In the genomic region with DNA sequence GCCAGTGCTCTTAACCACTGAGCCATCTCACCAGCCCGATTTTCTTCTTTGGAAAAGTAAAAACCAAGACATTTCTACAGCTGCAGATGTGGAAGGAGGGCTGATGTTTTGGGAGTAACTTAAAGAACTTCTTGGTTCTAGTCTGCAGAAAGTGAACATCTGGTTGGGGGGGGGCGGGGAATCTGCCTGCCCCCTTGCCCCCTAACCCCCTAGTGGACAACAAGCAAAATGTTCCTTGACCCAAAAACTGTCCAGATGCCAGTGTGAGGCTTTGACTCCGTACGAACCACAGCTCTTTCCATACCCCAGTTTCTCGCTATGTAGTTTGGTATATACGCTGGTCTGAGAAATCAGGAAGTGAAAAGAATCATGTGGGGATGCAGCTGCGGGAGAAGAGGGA, we compare ENCODE assay signal across 14 mouse cellular contexts. TPM values are rescaled to one million over a fixed set of nuclear protein-coding genes. Genes with fewer than 3 reads are reported as not detected.
DNase-seq lines count a peak whose midpoint lies in the region; ATAC-seq and TF ChIP-seq lines count a peak whose summit lies in the region.
"Had no signal": no experiment of that assay in that cellular context is flagged by ENCODE, and none has a peak within 500 bp of the region (broad histone marks: within the 10 kb centered on the region; RNA-seq: fewer than 3 reads in every experiment).

No protein-coding gene starts in this region.

- H3K9ac ChIP-seq in intestine, postnatal 0 days (ENCODE audit: low read depth, low read length): no peak overlapping the region
- H3K9ac ChIP-seq in intestine, embryonic 15.5 days: no peak overlapping the region
- no peak overlapping the region for H3K9ac ChIP-seq in CH12.LX (ENCODE audit: insufficient read depth, low read depth)
- H3K9ac ChIP-seq in midbrain, embryonic 15.5 days: no peak overlapping the region
- H3K9ac ChIP-seq: embryonic facial prominence, embryonic 15.5 days; limb, embryonic 15.5 days had no signal

- in situ Hi-C loops in CH12.LX (cut with MboI; ENCODE audit: low pct_ligation_motif_present, low pct_unique_long_range_greater_than_20kb, low sequenced_read_pairs): no loop called here

- TF ChIP-seq EP300 in CH12.LX (IDR thresholded peaks at IDR 0.05; ENCODE audit: low read length): no peak

- H3K4me2 ChIP-seq in intestine, postnatal 0 days (replicated peaks; ENCODE audit: low read depth): no peak overlapping the region
- H3K4me2 ChIP-seq in intestine, embryonic 15.5 days (replicated peaks): no peak overlapping the region
- no peak overlapping the region for H3K4me2 ChIP-seq in CH12.LX (ENCODE audit: insufficient read depth, low read depth, poor library complexity, severe bottlenecking)
- no peak overlapping the region for H3K4me2 ChIP-seq in midbrain, embryonic 15.5 days

- no peaks in the 10 kb centered on the region for H3K79me2 ChIP-seq in CH12.LX (replicated peaks; ENCODE audit: control insufficient read depth, extremely low read depth, insufficient read depth, poor library complexity, severe bottlenecking)

- no peaks in the 10 kb centered on the region for H3K9me3 ChIP-seq in intestine, postnatal 0 days (ENCODE audit: control insufficient read depth)
- no peaks in the 10 kb centered on the region for H3K9me3 ChIP-seq in intestine, embryonic 15.5 days
- no peaks in the 10 kb centered on the region for H3K9me3 ChIP-seq in CH12.LX (replicated peaks; ENCODE audit: low read length)
- no peaks in the 10 kb centered on the region for H3K9me3 ChIP-seq in midbrain, embryonic 15.5 days
- H3K9me3 ChIP-seq: embryonic facial prominence, embryonic 15.5 days; heart, embryonic 10.5 days; kidney, embryonic 15.5 days; limb, embryonic 15.5 days had no signal

- no peak for ATAC-seq in intestine, postnatal 0 days
- ATAC-seq in intestine, embryonic 15.5 days: no peak
- no peak for ATAC-seq in midbrain, embryonic 15.5 days (replicated peaks)

- dilution Hi-C loops in CH12.LX (cut with MboI; ENCODE audit: extremely low pct_ligation_motif_present, extremely low pct_unique_long_range_greater_than_20kb, low sequenced_read_pairs): no loop called here

- H3K27me3 ChIP-seq in intestine, postnatal 0 days (replicated peaks; ENCODE audit: control insufficient read depth, insufficient read depth, low read length): no peaks in the 10 kb centered on the region
- H3K27me3 ChIP-seq in intestine, embryonic 15.5 days (replicated peaks): no peaks in the 10 kb centered on the region
- H3K27me3 ChIP-seq in CH12.LX (replicated peaks): no peaks in the 10 kb centered on the region
- no peaks in the 10 kb centered on the region for H3K27me3 ChIP-seq in midbrain, embryonic 15.5 days (replicated peaks)
- H3K27me3 ChIP-seq: embryonic facial prominence, embryonic 15.5 days; kidney, embryonic 15.5 days had no signal

- H3K4me3 ChIP-seq in intestine, postnatal 0 days (ENCODE audit: low read depth, low read length): no peak overlapping the region
- no peak overlapping the region for H3K4me3 ChIP-seq in intestine, embryonic 15.5 days (replicated peaks)
- H3K4me3 ChIP-seq in CH12.LX (replicated peaks in 1 of 3; ENCODE audit: low read depth in 2 of 3, low read length in 2 of 3, poor library complexity in 1 of 3): no peak overlapping the region
- no peak overlapping the region for H3K4me3 ChIP-seq in midbrain, embryonic 15.5 days

- H3K27ac ChIP-seq in intestine, postnatal 0 days (ENCODE audit: low read depth, low read length): no peak overlapping the region
- no peak overlapping the region for H3K27ac ChIP-seq in intestine, embryonic 15.5 days
- no peak overlapping the region for H3K27ac ChIP-seq in CH12.LX (ENCODE audit: insufficient read depth, low read depth)
- 0 out of 2 replicates have a peak overlapping the region, but pooled peaks have one; percentile 64 for H3K27ac ChIP-seq in midbrain, embryonic 15.5 days
- H3K27ac ChIP-seq: limb, embryonic 15.5 days had no signal

- DNase-seq in CH12.LX (ENCODE audit: extremely low read depth) (peak; percentile 29), R1 (ENCODE audit: low read depth, low spot score) (peak; percentile 54)
- no peak for DNase-seq in embryo, embryonic 11 days
- no peak for DNase-seq in frontal cortex, adult 2 months (ENCODE audit: extremely low spot score in 1 of 2, low spot score in 1 of 2)
- DNase-seq: adrenal gland, postnatal 25 days; cerebellum, postnatal 36 days had no signal

- TF ChIP-seq RAD21 in CH12.LX (IDR thresholded peaks at IDR 0.05; ENCODE audit: low read depth, low read length): peak; percentile 22

- TF ChIP-seq POLR2A in CH12.LX (IDR thresholded peaks at IDR 0.05; ENCODE audit: low read depth, low read length): no peak

- WGBS in intestine, postnatal 0 days: 70% methylated on average over 7 of the region's 7 CpGs
- WGBS in intestine, embryonic 15.5 days: 67% methylated on average over 7 of the region's 7 CpGs
- WGBS in midbrain, embryonic 15.5 days: 72% methylated on average over 7 of the region's 7 CpGs

- H3K36me3 ChIP-seq in intestine, postnatal 0 days (ENCODE audit: control insufficient read depth, insufficient read depth): peaks cover 27% of the 10 kb centered on the region; the same call in 1 of the 2 replicates
- H3K36me3 ChIP-seq in intestine, embryonic 15.5 days: peaks cover 29% of the 10 kb centered on the region
- H3K36me3 ChIP-seq in CH12.LX (replicated peaks in 1 of 2; ENCODE audit: control insufficient read depth in 1 of 2, insufficient read depth in 1 of 2, low read length in 1 of 2): peaks cover 78 to 97% of the 10 kb centered on the region in 2 experiments
- peaks cover 39% of the 10 kb centered on the region for H3K36me3 ChIP-seq in midbrain, embryonic 15.5 days (replicated peaks)

- peak; percentile 43 for TF ChIP-seq CTCF in intestine, postnatal 0 days (IDR thresholded peaks at IDR 0.05; ENCODE audit: low read depth)
- peak in 1 of 2 experiments; percentile 60; a peak in 2 of 4 replicates for TF ChIP-seq CTCF in CH12.LX (conservative IDR thresholded peaks at IDR 0.05 in 1 of 2, IDR thresholded peaks at IDR 0.05 in 1 of 2; ENCODE audit: low read depth in 2 of 2, low read length in 2 of 2)

- no peaks in the 10 kb centered on the region for H3K4me1 ChIP-seq in intestine, postnatal 0 days (replicated peaks; ENCODE audit: control insufficient read depth, insufficient read depth, low read length)
- peaks cover 8% of the 10 kb centered on the region for H3K4me1 ChIP-seq in intestine, embryonic 15.5 days (replicated peaks)
- H3K4me1 ChIP-seq in CH12.LX (ENCODE audit: control insufficient read depth in 1 of 2, insufficient read depth in 2 of 2): peaks cover 0 to 17% of the 10 kb centered on the region in 2 experiments; a peak in 1 of 4 replicates
- peaks cover 18% of the 10 kb centered on the region for H3K4me1 ChIP-seq in midbrain, embryonic 15.5 days

TF ChIP-seq in CH12.LX, 34 proteins besides CTCF, POLR2A, EP300 and RAD21 (continues in another document):
- TF ChIP-seq PAX5 (IDR thresholded peaks at IDR 0.05; ENCODE audit: low read length) (no peak), SMC3 (IDR thresholded peaks at IDR 0.05; ENCODE audit: low read depth, low read length) (peak; percentile 40), MYC (IDR thresholded peaks at IDR 0.05; ENCODE audit: low read depth, low read length) (no peak), BHLHE40 (IDR thresholded peaks at IDR 0.05; ENCODE audit: low read depth, low read length) (no peak)

RNA-seq across cellular contexts. Expression of gene Tor2a, which starts 6.8 kb away (rescaled TPM):
- polyA plus RNA-seq in intestine, postnatal 0 days (2015; fragmentation: Nextera tagmentation; extraction: Ambion mirVana): 59.2 and 60.4 TPM in 2 replicates
- polyA plus RNA-seq in intestine, embryonic 15.5 days (2015; fragmentation: Nextera tagmentation; extraction: Ambion mirVana): 61.4 and 64.2 TPM in 2 replicates
- 49.9 and 53.8 TPM in 2 replicates for total RNA-seq in CH12.LX (2012; rRNA removed)
- 37.5 and 41.4 TPM in 2 replicates for total RNA-seq in CH12.LX (2014; rRNA removed)
- polyA plus RNA-seq in CH12.LX (2012; ENCODE audit: insufficient read length, low read depth): 28.5 and 33.3 TPM in 2 replicates
- polyA plus RNA-seq in midbrain, embryonic 15.5 days (2015; fragmentation: Nextera tagmentation; extraction: Ambion mirVana): 54.1 and 55.9 TPM in 2 replicates
- polyA plus RNA-seq in frontal cortex, adult 2 months (2012; rRNA removed): 60.0 and 69.0 TPM in 2 replicates

RNA-seq across cellular contexts. Expression of gene 6330409D20Rik, which starts 9.4 kb away (rescaled TPM):
- polyA plus RNA-seq in intestine, postnatal 0 days (2015; fragmentation: Nextera tagmentation; extraction: Ambion mirVana): 0.18 TPM in 2 replicates
- 0.13 and 0.34 TPM in 2 replicates for polyA plus RNA-seq in intestine, embryonic 15.5 days (2015; fragmentation: Nextera tagmentation; extraction: Ambion mirVana)
- total RNA-seq in CH12.LX (2012; rRNA removed) (not detected in 2 replicates), CH12.LX (2014; rRNA removed) (not detected in 2 replicates)
- 0.41 and 0.46 TPM in 2 replicates for polyA plus RNA-seq in CH12.LX (2012; ENCODE audit: insufficient read length, low read depth)
- 3.4 and 4.1 TPM in 2 replicates for polyA plus RNA-seq in midbrain, embryonic 15.5 days (2015; fragmentation: Nextera tagmentation; extraction: Ambion mirVana)
- 3.2 and 3.5 TPM in 2 replicates for polyA plus RNA-seq in frontal cortex, adult 2 months (2012; rRNA removed)
- total RNA-seq: adrenal gland, postnatal 25 days; hematopoietic stem cell, adult 5-6 weeks had no signal
- polyA plus RNA-seq: kidney, embryonic 15.5 days; limb, embryonic 15.5 days had no signal

RNA-seq across cellular contexts. Expression of gene Ttc16, which starts 25.2 kb away (rescaled TPM):
- 0.04 and 0.09 TPM in 2 replicates for polyA plus RNA-seq in intestine, postnatal 0 days (2015; fragmentation: Nextera tagmentation; extraction: Ambion mirVana)
- 0.18 and 0.29 TPM in 2 replicates for polyA plus RNA-seq in intestine, embryonic 15.5 days (2015; fragmentation: Nextera tagmentation; extraction: Ambion mirVana)
- total RNA-seq in CH12.LX (2012; rRNA removed): 0.81 and 0.97 TPM in 2 replicates
- total RNA-seq in CH12.LX (2014; rRNA removed): 0.11 TPM in 1 of 2 replicates, not detected in the other
- polyA plus RNA-seq in CH12.LX (2012; ENCODE audit: insufficient read length, low read depth): 0.24 TPM in 1 of 2 replicates, not detected in the other
- polyA plus RNA-seq in midbrain, embryonic 15.5 days (2015; fragmentation: Nextera tagmentation; extraction: Ambion mirVana): 0.89 and 0.92 TPM in 2 replicates
- polyA plus RNA-seq in frontal cortex, adult 2 months (2012; rRNA removed): 1.7 and 1.9 TPM in 2 replicates
- total RNA-seq: hematopoietic stem cell, adult 5-6 weeks had no signal

RNA-seq across cellular contexts. Expression of gene Ptrh1, which starts 25.4 kb away (rescaled TPM):
- 8.4 and 10.5 TPM in 2 replicates for polyA plus RNA-seq in intestine, postnatal 0 days (2015; fragmentation: Nextera tagmentation; extraction: Ambion mirVana)
- 5.5 and 6.4 TPM in 2 replicates for polyA plus RNA-seq in intestine, embryonic 15.5 days (2015; fragmentation: Nextera tagmentation; extraction: Ambion mirVana)
- 9.2 and 11.1 TPM in 2 replicates for total RNA-seq in CH12.LX (2012; rRNA removed)
- total RNA-seq in CH12.LX (2014; rRNA removed): 1.4 and 1.7 TPM in 2 replicates
- 4.6 and 6.9 TPM in 2 replicates for polyA plus RNA-seq in CH12.LX (2012; ENCODE audit: insufficient read length, low read depth)
- polyA plus RNA-seq in midbrain, embryonic 15.5 days (2015; fragmentation: Nextera tagmentation; extraction: Ambion mirVana): 5.9 and 6.1 TPM in 2 replicates
- 7.9 and 8.9 TPM in 2 replicates for polyA plus RNA-seq in frontal cortex, adult 2 months (2012; rRNA removed)

RNA-seq across cellular contexts. Expression of gene Sh2d3c, which starts 29.3 kb away (rescaled TPM):
- polyA plus RNA-seq in intestine, postnatal 0 days (2015; fragmentation: Nextera tagmentation; extraction: Ambion mirVana): 11.2 and 11.7 TPM in 2 replicates
- polyA plus RNA-seq in intestine, embryonic 15.5 days (2015; fragmentation: Nextera tagmentation; extraction: Ambion mirVana): 27.8 and 28.6 TPM in 2 replicates
- total RNA-seq in CH12.LX (2012; rRNA removed): 10.2 and 11.1 TPM in 2 replicates
- total RNA-seq in CH12.LX (2014; rRNA removed): 4.8 and 5.1 TPM in 2 replicates
- polyA plus RNA-seq in CH12.LX (2012; ENCODE audit: insufficient read length, low read depth): 22.0 and 25.8 TPM in 2 replicates
- polyA plus RNA-seq in midbrain, embryonic 15.5 days (2015; fragmentation: Nextera tagmentation; extraction: Ambion mirVana): 54.7 and 57.2 TPM in 2 replicates
- 28.1 and 28.6 TPM in 2 replicates for polyA plus RNA-seq in frontal cortex, adult 2 months (2012; rRNA removed)

Comparison
In these comparisons a context has a peak if more than half of its experiments do, and no peak if none do; other contexts are left out.
1. DNase-seq: peak in CH12.LX (single experiment) and R1 (single experiment); none in embryo, embryonic 11 days (single experiment) and frontal cortex, adult 2 months (0 of 2).